Mouse (Mus musculus) cerebellum, postnatal 14 days (tissue): ENCODE measurements at regions not wholly inside any gene's neighbourhood (a gene's known extent, or its start where the extent isn't known, plus 50 kb on each side); places are given as distances from the start of the nearest gene placed in this dataset.
"Not testable (repeated sequence)": the region's sequence is repeated elsewhere in the genome, so short reads cannot be mapped to it uniquely, and the experiment has no call there.

Source experiments
- DNase-seq, 2 experiments: peaks; one replicate each; pipeline ENCODE4 v3.0.0; 2021; ENCODE audit warnings: mixed read lengths in 2 of 2

- DNase-seq: no peak
Observed at GRCm38 (mm10) chr4:71663397-71663796, 94.4 kb downstream of the Gm11232 start.

DNA sequence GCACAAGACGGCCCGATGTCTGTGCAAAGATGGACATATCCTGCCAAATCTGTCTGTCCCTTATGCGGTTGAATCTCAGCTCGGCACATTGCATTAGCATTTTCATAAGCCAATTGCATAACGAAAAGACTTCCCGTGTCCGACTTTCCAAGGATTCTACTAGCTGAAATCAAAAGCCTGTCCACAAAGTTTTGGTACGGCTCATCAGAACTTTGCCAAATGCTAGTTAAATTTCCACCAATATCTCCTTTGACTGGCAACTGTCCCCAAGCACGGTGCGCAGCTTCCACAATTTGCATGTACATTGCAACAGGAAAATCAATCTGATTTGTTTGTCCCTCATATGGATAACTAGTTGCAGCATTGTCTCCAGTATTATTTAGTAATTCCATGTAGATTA, 117.2 kb downstream of the Gm11232 start:
- no peak for DNase-seq

GRCm38 (mm10) chr4:71627088-71627487, 130.7 kb downstream of the Gm11232 start:
- DNase-seq: no peak

DNA sequence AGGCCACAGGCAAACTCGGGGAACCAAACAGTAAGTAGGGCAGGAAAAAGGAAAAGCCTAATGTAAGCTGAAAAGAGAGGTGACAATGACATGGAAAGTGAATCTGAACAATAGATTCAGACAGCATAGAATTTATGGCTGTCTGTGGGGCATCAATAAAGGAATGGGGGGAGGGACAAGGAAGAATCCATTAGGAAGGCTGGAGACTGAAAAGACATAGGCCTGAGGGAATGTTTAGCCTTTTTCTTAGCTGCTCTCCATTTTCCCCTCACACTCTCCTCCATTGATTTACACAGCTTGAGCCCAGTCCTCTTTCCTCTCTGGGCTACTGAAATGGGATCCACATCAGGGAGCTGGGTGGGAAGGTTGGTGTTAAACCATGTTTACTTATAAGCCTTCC, 131.1 kb downstream of the Gm11232 start:
- no peak for DNase-seq

- DNase-seq: no peak
Observed at GRCm38 (mm10) chr4:71624771-71625170, 133.0 kb downstream of the Gm11232 start.

GRCm38 (mm10) chr4:71613720-71614119, 144.0 kb downstream of the Gm11232 start:
- no peak for DNase-seq

DNA sequence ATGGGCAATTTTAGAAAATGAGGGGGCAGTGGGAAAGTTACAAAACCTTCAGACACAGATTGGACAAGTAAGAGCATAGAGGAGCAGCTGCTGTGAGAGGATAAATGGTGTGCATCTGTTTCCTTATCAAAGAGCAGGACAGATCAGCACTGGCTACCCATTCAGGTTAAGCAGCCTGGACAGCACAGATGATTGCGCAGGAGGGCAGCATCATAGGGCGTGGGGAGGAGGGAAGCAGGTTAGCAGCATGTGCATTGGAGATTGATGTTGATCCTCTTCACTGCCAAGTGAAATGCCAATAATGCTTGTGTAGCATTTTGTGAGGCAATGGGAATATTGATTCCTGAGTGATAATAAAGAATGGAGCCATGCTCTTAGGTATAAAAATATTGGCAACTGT, 171.9 kb downstream of the Gm11232 start:
- no peak for DNase-seq

DNA sequence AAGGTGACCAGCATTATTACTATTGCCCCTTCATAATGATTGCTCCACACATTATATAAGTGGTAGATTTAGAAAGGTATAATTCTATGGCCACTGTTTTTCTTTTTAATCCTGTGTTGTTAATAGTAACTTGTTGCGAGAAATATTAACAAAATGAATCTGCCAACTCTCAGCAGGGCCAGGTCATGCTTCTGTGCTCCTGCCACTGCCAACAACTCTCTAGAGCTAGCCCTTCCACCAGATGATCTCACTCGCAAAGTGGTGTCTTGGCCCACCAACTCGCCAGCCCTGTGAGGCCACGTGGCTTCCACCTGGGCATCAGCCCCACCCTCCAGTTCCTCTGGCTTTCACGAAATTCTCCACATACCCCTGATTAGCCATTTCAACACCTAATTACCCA, 197.1 kb downstream of the Gm11232 start:
- DNase-seq: peak; percentile 3 to 7

- no peak for DNase-seq
Observed at GRCm38 (mm10) chr4:71539200-71539599, 218.6 kb downstream of the Gm11232 start.

GRCm38 (mm10) chr4:71537971-71538370, 219.8 kb downstream of the Gm11232 start:
- DNase-seq: no peak

GRCm38 (mm10) chr4:71524255-71524970, 233.4 kb downstream of the Gm11232 start:
- DNase-seq: no peak

DNA sequence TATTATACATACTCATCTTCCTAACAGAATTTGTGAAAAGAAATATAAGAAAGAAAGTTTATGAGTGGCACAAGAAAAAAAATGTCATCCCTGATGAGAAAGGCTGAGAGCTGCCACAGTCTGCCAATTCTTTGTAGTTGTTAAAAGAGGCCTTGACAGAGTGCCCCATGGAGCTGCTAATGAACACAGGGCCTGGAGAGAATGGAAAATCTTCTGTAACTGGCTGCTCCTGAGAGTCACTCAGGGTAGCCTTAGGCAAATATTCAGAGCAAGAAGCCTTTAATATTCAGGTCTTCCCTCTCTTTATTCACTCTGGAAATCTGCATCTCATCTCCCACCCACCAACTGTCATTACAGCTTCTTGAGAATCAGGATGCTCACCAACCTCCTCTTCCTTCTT, 237.0 kb downstream of the Gm11232 start:
- DNase-seq: no peak

- peak; percentile 39 to 44 for DNase-seq
Observed at GRCm38 (mm10) chr4:71517921-71518404, 239.8 kb downstream of the Gm11232 start.

DNA sequence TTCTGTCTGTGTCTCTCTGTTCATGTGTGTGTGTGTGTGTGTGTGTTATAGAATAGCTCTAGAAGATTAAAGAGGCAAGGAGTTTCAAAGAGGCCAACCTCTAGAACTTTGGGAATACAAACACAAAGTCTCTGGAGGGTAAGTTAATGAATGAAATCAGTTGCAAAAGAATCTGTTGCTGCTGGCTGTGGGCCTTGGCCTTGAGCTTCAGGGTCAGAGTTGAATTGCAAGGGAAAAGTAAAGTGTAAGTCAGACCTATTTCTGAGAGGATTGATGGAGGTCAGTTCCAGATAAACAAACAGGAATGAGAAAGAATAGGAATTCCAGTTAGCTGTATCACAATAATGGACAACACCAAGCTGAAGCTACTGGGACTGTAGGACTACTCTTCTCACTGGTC, 250.9 kb downstream of the Gm11232 start:
- DNase-seq: no peak

- no peak for DNase-seq
Observed at GRCm38 (mm10) chr4:71489788-71490187, 268.0 kb downstream of the Gm11232 start.

DNA sequence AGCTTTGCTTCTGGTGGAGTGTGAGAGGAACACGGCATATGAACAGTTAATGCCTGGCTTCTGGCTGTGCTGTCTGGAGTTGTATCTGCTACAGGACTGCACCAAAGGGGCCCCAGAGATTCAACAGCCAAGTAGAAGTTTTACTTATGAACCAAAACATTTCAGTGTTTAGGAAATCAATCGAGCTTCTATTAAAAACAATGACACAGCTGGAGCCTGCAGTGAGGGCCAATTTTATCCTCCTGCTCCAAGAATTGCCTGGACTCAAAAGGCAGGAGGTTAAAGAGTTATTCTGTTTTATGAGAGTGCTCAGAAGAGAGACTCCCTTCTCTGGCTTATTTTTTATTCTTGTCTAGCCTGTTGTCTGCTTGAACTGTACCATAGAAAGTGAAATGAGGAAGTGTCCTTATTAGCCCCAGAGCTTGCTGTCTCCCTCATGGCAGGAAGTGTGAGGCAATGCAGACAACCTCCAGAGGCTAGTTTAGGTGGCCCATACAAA, 269.1 kb downstream of the Gm11232 start:
- DNase-seq: no peak

DNA sequence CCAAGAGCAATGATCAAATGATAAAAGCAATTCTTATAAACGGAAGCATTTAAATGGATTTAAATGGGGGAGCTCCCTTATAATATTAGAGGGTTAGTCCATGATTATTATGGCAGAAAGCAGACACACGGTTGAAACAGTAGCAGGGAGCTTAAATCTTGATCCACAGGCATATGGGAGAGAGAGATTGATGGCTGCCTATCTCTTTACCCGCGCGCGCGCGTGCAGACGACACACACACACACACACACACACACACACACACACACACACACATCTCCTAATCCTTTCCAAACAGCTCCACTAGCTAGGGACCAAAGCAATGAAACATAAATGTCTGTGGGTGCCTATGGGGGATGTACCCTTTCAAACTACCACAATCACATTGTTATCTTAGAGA, 269.7 kb downstream of the Gm11232 start:
- DNase-seq: no peak

GRCm38 (mm10) chr4:71480960-71481359, 276.8 kb downstream of the Gm11232 start:
- no peak for DNase-seq

DNA sequence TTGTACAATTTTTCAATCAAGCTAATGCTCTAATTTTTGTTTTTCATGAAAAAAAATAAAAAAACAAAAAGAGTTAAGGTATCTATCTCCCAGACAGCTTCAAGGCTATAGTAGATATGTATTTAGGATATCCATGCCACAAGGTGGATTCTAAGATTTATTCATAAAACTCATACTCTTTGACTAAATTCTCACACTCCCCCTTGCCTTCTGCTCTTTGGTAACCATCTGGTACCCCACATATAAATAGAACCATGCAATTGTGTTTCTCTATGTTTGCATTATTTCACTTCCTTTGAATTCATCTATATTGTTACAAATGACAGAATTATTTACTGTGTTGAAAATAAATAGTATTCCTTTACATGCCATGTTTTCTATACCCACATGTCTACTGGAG, 287.2 kb downstream of the Gm11232 start:
- DNase-seq: no peak

DNA sequence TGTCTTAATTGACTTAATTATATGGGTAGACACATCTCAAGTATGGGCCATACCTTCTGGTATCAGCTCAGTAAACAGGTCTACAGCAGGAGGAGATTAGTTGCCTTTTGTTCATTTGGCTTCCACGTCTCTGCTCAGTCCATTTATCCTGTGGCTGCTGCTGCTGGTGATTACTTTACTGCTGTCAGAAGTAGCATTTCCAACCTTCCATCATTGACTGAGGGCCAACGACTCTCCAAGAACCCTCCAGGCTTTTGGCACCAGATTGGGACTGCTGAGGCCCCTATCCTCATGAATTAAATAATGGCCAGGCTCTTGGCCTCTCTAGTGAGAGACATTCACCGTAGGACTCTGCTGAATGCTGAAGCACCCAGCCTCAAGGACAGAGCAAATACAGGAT, 303.0 kb downstream of the Gm11232 start:
- DNase-seq: peak; percentile 82 to 90

DNA sequence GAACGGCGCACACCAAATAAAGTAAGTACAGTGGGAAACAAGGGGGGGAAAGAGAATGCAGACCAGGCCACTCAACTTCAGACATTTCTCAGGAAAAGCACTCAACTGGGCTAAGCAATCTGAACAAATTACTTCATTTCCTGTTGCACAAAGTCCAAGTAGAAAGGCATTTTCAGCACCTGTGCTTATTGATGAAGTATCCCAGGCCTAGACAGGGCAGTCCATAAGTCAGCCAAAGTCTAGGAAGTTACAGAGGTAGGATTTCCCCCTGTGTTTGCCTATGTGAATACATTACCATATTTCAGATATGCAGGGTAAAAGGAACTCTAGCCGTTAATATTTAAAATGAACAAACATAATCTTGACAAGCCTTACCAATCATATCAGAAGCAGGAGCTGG, 304.3 kb downstream of the Gm11232 start:
- no peak for DNase-seq

- DNase-seq: no peak
Observed at GRCm38 (mm10) chr4:71446461-71446860, 311.3 kb downstream of the Gm11232 start.

GRCm38 (mm10) chr4:71431245-71431929, 326.4 kb downstream of the Gm11232 start:
- DNase-seq: no peak

DNA sequence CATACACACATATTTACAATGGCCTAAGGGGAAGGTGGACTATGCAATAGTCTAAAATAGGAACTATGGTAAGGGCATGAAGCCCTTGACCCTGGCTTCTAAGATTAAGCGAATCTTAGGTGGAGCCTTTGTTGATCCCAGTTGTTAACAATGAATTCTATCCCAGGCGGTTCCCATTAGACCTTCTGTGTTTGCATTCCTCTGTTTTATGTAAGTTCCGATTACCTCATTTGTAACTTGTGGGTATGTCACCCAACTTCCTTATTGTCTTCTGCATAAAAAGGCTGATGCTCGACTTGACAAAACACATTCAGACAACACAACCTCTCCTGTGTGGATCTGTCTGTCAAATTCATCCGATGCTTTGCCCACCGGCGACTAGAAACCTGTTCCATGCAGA, 335.6 kb downstream of the Gm11232 start:
- DNase-seq: not testable (repeated sequence)
